Comparison of ENCODE assay signal across 27 mouse cellular contexts in genomic region chr12:31554371-31554770, GRCm38 (mm10). TPM values are rescaled to one million over a fixed set of nuclear protein-coding genes. Genes with fewer than 3 reads are reported as not detected.
"Had no signal": no experiment of that assay in that cellular context is flagged by ENCODE, and none has a peak within 500 bp of the region (broad histone marks: within the 10 kb centered on the region; RNA-seq: fewer than 3 reads in every experiment).

No protein-coding gene starts in this region.

- H3K4me3 ChIP-seq: gastrocnemius, adult 2 months; heart, adult 2 months; heart, embryonic 13.5 days; heart, embryonic 15.5 days; hindbrain, embryonic 10.5 days; kidney, embryonic 15.5 days; limb, embryonic 13.5 days; limb, embryonic 15.5 days; liver, embryonic 12.5 days had no signal

- H3K4me2 ChIP-seq: heart, embryonic 11.5 days; heart, embryonic 13.5 days; heart, embryonic 15.5 days; hindbrain, embryonic 14.5 days; kidney, embryonic 15.5 days; limb, embryonic 13.5 days; limb, embryonic 15.5 days; liver, embryonic 12.5 days had no signal

- H3K27ac ChIP-seq: gastrocnemius, adult 2 months; heart, adult 2 months; heart, embryonic 13.5 days; heart, embryonic 15.5 days; hindbrain, embryonic 10.5 days; hindbrain, embryonic 14.5 days; kidney, embryonic 15.5 days; kidney, postnatal 0 days; limb, embryonic 13.5 days; limb, embryonic 15.5 days; liver, embryonic 12.5 days; liver, embryonic 14.5 days had no signal

- ATAC-seq: hindbrain, embryonic 16.5 days; inflammation-experienced regulatory T-cells, adult 6 months; liver, embryonic 12.5 days had no signal

- H3K36me3 ChIP-seq: heart, embryonic 13.5 days; heart, embryonic 15.5 days; hindbrain, embryonic 10.5 days; kidney, embryonic 15.5 days; limb, embryonic 13.5 days; limb, embryonic 15.5 days; liver, embryonic 12.5 days had no signal

- H3K9me3 ChIP-seq: heart, embryonic 13.5 days; heart, embryonic 15.5 days; hindbrain, embryonic 10.5 days; kidney, embryonic 15.5 days; limb, embryonic 13.5 days; limb, embryonic 15.5 days; liver, embryonic 12.5 days had no signal

- DNase-seq: gastrocnemius, adult 2 months; gastrocnemius, postnatal 10 days; gastrocnemius, postnatal 25 days; heart, adult 2 months; heart, postnatal 4 days; kidney, adult 11 months; kidney, adult 2 months; kidney, adult 9 months; kidney, postnatal 14 days; kidney, postnatal 36 days; layer of hippocampus, adult 9-11 months; layer of hippocampus, postnatal 36 days; left cerebral cortex, postnatal 4 days had no signal

- H3K9ac ChIP-seq: heart, embryonic 13.5 days; heart, embryonic 15.5 days; hindbrain, embryonic 14.5 days; kidney, embryonic 15.5 days; limb, embryonic 13.5 days; limb, embryonic 15.5 days; liver, embryonic 12.5 days; liver, embryonic 14.5 days had no signal

RNA-seq across cellular contexts. Expression of gene Slc26a4, which starts 5.4 kb away (rescaled TPM):
- total RNA-seq: gastrocnemius, adult 2 months; gastrocnemius, postnatal 25 days; granulocyte monocyte progenitor cell, adult 5-6 weeks had no signal
- polyA plus RNA-seq: heart, adult 2 months; hindbrain, embryonic 14.5 days; inflammation-experienced regulatory T-cells, adult 6 months; limb, embryonic 15.5 days; liver, embryonic 12.5 days; liver, embryonic 14.5 days had no signal
